Mouse (Mus musculus): ENCODE measurements around the gene Tmem8b.

Gene Tmem8b

GRCm38 (mm10) chr4:43668782-43669427 lies at the start of gene Tmem8b, which contains the start of gene Fam221b:
Gene Tmem8b, plus strand, starts transcription at chr4:43668971.
Gene Fam221b, minus strand, starts transcription at chr4:43669145.
- DNase-seq: peak; percentile 95

- no peak for DNase-seq
Observed at GRCm38 (mm10) chr4:43620146-43620778, 48.5 kb upstream of the Tmem8b start.

DNA sequence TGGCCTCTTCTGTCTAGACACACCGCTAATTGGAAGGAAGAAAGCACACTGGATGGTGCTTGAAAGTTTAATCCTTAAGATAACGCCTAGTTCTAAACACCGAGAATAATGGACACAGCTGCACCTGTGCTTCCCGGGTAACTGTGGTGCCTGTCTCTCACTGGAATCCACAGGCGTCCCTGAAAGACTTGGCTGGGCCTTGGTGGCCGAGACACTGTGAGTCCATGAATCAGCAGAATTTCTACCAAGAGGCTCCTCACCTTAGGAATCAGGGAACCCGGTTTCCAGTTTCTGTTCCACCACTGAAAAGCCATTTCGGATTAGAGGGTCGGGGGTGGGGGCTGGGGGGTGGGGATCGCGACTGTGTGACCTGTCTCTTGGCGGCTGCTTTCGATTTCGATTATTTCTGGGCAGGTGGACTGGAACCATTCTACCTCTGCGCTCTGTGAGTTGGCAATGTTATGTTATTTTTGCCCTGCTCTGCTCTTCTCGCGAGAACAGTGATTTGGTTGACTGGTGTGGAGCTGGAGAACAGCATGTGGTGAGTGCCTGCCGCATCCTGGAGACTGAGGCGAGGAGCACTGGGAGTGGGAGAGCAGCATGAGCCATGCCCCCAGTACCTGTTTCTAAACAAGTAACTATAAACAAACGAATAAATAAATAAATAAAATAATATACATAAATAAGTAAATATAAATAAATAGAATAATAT lies 39.5 kb upstream of the Tmem8b start:
- no peak for DNase-seq

DNA sequence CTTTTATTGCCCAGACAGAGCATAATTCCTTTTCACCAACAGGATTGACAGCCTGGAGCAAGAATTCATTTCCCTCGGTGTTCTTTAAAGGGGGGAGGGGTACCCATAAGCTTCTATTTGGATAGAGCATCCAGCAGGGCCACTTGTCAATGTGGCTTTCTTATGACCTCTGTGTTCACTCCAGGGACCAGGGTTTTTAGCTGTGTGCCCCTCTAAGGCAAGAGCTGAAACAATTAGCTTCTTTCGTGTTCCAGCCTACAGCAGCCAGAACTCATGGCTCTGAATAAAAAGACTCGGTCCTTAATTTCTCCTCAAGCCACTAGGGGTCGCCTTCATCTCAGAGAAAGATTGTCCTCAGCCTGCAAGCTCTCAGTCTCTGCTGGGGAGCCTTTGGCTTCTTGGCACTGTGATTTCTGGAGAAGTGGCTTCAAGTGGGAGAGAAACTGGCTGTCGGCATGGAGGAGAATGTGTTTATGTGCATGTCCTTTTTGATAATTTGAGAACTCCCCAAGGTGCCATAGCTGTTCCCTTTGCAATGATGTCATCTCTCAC lies 38.7 kb upstream of the Tmem8b start:
- DNase-seq: peak; percentile 91

DNA sequence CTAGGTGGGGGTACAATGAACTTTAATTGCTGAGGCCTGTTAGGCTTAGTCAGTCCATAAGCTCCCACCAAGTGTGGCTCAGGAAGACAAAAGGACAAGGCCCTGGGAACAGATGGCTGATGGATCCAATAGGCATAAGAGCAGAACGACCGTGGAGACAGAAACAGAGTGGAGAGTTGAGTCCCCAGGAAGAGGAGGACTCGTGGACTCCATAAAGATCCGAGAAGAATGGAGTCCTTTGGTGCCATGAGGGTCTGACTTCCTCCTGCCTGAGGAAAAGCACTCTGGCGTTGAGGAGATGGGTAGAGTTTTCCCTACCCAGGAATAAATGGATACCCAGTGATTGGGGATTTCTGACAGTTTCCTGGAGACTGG lies 38.1 kb upstream of the Tmem8b start:
- DNase-seq: no peak

- peak; percentile 73 for DNase-seq
Observed at GRCm38 (mm10) chr4:43631046-43631955, 37.5 kb upstream of the Tmem8b start, which contains the start of gene Npr2. Gene Npr2, plus strand, starts transcription at chr4:43631935.

DNA sequence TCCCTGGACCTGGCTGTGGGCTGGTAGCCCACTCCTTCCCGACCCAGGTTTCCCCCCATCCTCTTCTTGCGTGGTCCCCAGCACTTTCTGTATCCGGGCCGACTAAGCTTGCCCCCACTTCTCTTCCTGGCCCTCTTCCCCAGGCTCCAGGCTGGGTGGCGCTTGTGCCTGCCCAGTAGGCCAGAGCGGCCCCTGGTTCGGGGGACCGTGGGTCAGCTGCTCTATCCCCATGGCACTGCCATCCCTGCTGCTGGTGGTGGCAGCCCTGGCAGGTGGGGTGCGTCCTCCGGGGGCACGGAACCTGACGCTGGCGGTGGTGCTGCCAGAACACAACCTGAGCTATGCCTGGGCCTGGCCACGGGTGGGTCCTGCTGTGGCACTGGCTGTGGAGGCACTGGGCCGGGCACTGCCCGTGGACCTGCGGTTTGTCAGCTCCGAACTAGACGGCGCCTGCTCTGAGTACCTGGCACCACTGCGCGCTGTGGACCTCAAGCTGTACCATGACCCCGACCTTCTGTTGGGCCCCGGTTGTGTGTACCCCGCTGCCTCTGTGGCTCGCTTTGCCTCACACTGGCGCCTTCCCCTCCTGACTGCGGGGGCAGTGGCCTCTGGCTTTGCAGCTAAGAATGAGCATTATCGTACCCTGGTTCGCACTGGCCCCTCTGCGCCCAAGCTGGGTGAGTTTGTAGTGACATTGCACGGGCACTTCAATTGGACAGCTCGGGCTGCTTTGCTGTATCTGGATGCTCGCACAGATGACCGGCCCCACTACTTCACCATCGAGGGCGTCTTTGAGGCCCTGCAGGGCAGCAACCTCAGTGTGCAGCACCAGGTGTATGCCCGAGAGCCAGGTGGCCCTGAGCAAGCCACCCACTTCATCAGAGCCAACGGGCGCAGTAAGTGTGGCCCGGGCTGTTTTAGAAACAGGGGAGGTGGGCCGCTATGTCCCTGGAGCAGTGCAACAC lies 36.5 kb upstream of the Tmem8b start:
- DNase-seq: no peak

- DNase-seq: no peak
Observed at GRCm38 (mm10) chr4:43633296-43633695, 35.5 kb upstream of the Tmem8b start.

DNA sequence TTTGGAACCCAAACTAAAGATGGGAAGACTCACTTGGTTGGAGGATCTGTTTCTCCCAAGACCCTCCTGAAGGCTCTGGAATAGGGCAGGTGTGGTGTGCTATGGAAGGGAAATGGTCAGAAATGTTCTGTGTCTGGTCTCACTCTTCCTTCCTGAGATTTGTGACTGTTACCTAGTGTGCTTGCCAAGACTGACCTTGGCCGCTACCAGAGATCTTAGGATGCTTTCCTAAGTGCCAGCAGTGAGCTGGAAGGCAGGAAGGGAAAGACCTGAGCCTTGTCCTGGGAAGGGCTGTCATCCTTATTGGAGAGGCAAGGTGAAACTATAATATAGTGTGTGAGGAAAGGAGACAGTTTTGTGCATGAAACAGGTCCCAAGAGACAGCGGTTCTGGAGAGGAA lies 35.0 kb upstream of the Tmem8b start:
- no peak for DNase-seq

GRCm38 (mm10) chr4:43634621-43635374 lies 34.0 kb upstream of the Tmem8b start:
- DNase-seq: no peak

- DNase-seq: no peak
Observed at GRCm38 (mm10) chr4:43636751-43637150, 32.0 kb upstream of the Tmem8b start.

GRCm38 (mm10) chr4:43640076-43640475 lies 28.7 kb upstream of the Tmem8b start:
- no peak for DNase-seq

DNA sequence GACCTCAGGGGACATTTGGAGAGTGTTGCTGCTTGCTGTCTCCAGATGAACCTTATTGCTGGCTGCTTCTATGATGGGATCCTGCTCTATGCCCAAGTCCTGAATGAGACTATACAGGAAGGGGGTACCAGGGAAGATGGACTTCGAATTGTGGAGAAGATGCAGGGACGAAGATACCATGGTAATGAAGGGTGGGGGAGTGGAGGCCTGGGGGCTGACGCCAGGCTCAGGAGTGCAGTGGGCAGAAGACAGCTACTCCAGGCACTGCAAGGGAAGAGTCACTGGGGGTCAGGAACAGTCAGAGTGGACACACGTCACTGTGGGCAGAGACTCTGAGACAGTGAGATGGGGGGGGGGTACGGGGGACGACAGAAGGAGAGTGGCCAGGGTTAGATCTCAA lies 28.3 kb upstream of the Tmem8b start:
- no peak for DNase-seq

- DNase-seq: no peak
Observed at GRCm38 (mm10) chr4:43649783-43650182, 19.0 kb upstream of the Tmem8b start.

GRCm38 (mm10) chr4:43652726-43653125 lies 16.0 kb upstream of the Tmem8b start:
- DNase-seq: peak; percentile 44

- DNase-seq: peak; percentile 53
Observed at GRCm38 (mm10) chr4:43653161-43654015, 15.4 kb upstream of the Tmem8b start, which contains the start of gene Spag8. Gene Spag8, minus strand, starts transcription at chr4:43653594.

GRCm38 (mm10) chr4:43655656-43656338 lies 13.0 kb upstream of the Tmem8b start:
- DNase-seq: peak; percentile 60

GRCm38 (mm10) chr4:43656339-43657109 lies 12.2 kb upstream of the Tmem8b start, which contains the start of gene Hint2:
Gene Hint2, minus strand, starts transcription at chr4:43656466.
- peak; percentile 97 for DNase-seq
